Mouse (Mus musculus): ENCODE results near the gene Galnt16. TPM values are rescaled to one million over a fixed set of nuclear protein-coding genes. Genes with fewer than 3 reads are reported as not detected.

The Galnt16 gene
- polyA plus RNA-seq (2012; rRNA removed) = 0.98 and 1.1 TPM in 2 replicates

DNA sequence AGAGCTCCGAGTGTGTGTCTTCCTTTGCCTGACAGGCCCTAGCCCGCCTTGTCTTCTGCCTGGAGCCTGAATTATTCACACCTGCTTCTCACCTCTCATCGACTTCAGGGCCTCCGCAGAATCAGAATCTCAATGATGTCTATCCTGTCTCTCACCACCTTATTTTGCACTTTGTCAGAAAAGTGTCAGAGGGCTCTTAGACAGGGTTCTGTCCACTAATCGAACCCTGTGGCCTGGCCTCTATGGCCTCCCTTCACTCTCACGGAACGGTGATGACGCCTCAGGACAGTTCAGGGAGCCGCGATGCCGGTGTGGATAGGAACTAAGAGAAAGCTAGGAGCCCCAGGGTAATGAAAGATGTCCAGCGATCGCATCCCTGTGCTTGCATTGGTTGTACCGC, at the start of gene Galnt16:
Gene Galnt16, plus strand, starts transcription at position 301 of the 400 bp plus-strand sequence.
- Histone ChIP-seq H3K4me1 (replicated peaks; ENCODE audit: control insufficient read depth, insufficient read depth, low read length) (0 out of 2 replicates have a peak, but pooled peaks cover 2% of the 10 kb centered on the region), H3K27ac (ENCODE audit: control insufficient read depth, insufficient read depth, low read length) (no peak within 1 kb of the TSS), H3K27me3 (ENCODE audit: control insufficient read depth, insufficient read depth, low read length) (peaks cover 5% of the 10 kb centered on the region; the same call in 1 of the 2 replicates), H3K4me3 (ENCODE audit: control insufficient read depth, insufficient read depth, low read length) (no peak within 1 kb of the TSS), H3K36me3 (ENCODE audit: control insufficient read depth, insufficient read depth, low read length) (no peaks in the 10 kb centered on the region)
- no peak for DNase-seq
- 11% methylated on average over 14 of the region's 14 CpGs for WGBS
- TF ChIP-seq POLR2A (IDR thresholded peaks at IDR 0.05; ENCODE audit: control insufficient read depth, extremely low read depth, insufficient read depth, low read length, poor library complexity) = no peak
- TF ChIP-seq CTCF (IDR thresholded peaks at IDR 0.05; ENCODE audit: borderline replicate concordance, control insufficient read depth, extremely low read depth, insufficient read depth, low read length, poor library complexity) = no peak

DNA sequence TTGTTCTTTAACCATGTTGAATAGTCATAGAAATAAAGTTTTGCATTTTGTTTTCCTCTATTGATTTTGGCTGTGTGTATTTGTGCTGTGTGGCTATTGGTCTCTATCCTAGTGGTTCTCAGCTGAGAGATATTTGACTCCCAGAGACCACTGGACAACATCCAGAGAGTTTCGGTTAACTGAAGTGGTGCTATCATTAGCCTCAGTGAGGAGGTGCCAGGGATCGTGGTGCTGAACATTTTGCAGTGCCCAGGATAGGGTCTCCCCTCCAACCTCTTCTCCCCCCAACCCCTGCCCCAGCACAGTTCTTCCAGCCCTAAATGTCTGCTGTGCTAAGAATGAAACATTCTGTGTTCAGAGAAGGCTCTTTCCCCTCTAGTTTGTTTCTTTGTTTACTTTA, 47.9 kb upstream of the Galnt16 start:
- TF ChIP-seq CTCF (IDR thresholded peaks at IDR 0.05; ENCODE audit: borderline replicate concordance, control insufficient read depth, extremely low read depth, insufficient read depth, low read length, poor library complexity) (no peak), POLR2A (IDR thresholded peaks at IDR 0.05; ENCODE audit: control insufficient read depth, extremely low read depth, insufficient read depth, low read length, poor library complexity) (no peak)
- no peaks in the 10 kb centered on the region for H3K4me1 ChIP-seq (replicated peaks; ENCODE audit: control insufficient read depth, insufficient read depth, low read length)
- H3K4me3 ChIP-seq (ENCODE audit: control insufficient read depth, insufficient read depth, low read length) = no peak overlapping the region
- WGBS = 97% methylated on average over 2 of the region's 2 CpGs
- DNase-seq = no peak
- H3K36me3 ChIP-seq (ENCODE audit: control insufficient read depth, insufficient read depth, low read length) = no peaks in the 10 kb centered on the region
- no peaks in the 10 kb centered on the region for H3K27me3 ChIP-seq (ENCODE audit: control insufficient read depth, insufficient read depth, low read length)
- H3K27ac ChIP-seq (ENCODE audit: control insufficient read depth, insufficient read depth, low read length) = no peak overlapping the region

DNA sequence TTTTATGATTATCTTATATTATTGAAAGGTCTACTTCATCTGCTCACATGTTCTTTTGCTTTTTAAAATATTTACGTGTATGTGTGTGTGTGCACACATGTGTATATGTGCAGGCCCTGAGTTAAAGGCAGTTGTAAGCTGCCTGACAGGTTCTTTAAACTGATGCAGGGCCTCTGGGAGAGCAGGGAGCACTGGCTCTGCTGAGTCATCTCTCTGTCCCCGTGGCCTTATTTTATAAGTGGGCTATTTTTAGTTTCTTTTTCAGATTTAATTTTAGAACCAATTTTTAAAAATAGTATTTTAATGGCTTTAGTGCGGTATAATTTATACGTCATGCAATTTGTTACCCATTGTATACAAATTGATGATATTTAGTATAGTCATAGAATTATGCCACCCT, 46.2 kb upstream of the Galnt16 start:
- WGBS = 72% methylated on average over 4 of the region's 4 CpGs
- no peak overlapping the region for H3K4me3 ChIP-seq (ENCODE audit: control insufficient read depth, insufficient read depth, low read length)
- no peaks in the 10 kb centered on the region for H3K4me1 ChIP-seq (replicated peaks; ENCODE audit: control insufficient read depth, insufficient read depth, low read length)
- TF ChIP-seq CTCF (IDR thresholded peaks at IDR 0.05; ENCODE audit: borderline replicate concordance, control insufficient read depth, extremely low read depth, insufficient read depth, low read length, poor library complexity) (no peak), POLR2A (IDR thresholded peaks at IDR 0.05; ENCODE audit: control insufficient read depth, extremely low read depth, insufficient read depth, low read length, poor library complexity) (no peak)
- H3K27ac ChIP-seq (ENCODE audit: control insufficient read depth, insufficient read depth, low read length) = no peak overlapping the region
- peaks cover 12% of the 10 kb centered on the region; the same call in 1 of the 2 replicates for H3K36me3 ChIP-seq (ENCODE audit: control insufficient read depth, insufficient read depth, low read length)
- no peaks in the 10 kb centered on the region for H3K27me3 ChIP-seq (ENCODE audit: control insufficient read depth, insufficient read depth, low read length)
- no peak for DNase-seq

DNA sequence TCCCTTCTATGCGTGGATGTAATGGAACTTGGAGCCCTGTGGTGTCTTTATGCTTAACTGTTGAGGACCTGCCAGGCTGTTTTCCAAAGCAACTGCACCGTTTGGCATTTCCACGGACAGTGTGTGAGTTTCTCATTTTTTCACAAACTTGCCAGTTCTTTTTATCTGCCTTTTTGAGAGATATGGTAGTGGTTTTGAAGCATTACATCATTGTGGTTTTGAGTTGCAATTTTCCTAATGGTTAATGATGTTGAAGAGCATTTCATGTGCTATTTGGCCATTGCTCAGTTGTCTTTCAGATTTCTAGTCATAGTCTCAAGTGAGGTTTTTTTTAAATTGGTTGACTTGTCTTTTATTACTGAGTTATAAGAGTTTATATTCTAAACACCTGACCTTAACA, 44.3 kb upstream of the Galnt16 start:
- 76% methylated on average over 3 of the region's 3 CpGs for WGBS
- DNase-seq = no peak
- no peak for TF ChIP-seq POLR2A (IDR thresholded peaks at IDR 0.05; ENCODE audit: control insufficient read depth, extremely low read depth, insufficient read depth, low read length, poor library complexity)
- no peak for TF ChIP-seq CTCF (IDR thresholded peaks at IDR 0.05; ENCODE audit: borderline replicate concordance, control insufficient read depth, extremely low read depth, insufficient read depth, low read length, poor library complexity)

DNA sequence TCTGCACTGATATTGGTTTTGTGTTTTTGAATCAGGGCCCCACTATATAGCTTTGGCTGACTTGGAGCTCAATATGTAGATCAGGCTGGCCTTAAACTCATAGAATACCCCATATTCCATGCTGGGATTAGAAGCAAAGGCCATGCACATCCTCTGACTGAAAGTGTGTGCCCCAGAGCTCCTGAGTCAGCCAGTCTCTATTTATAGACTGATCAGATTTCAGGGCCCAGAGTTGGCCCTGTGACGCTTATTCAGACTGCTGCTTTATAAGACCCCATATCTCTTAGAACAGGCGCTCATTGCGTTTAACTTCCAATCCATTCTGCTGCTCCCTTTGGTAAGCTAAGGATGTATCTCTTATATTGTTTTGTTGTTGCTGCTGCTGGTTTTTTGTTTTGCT, 38.1 kb upstream of the Galnt16 start:
- Histone ChIP-seq H3K27ac (ENCODE audit: control insufficient read depth, insufficient read depth, low read length) (no peak overlapping the region), H3K4me3 (ENCODE audit: control insufficient read depth, insufficient read depth, low read length) (no peak overlapping the region), H3K4me1 (replicated peaks; ENCODE audit: control insufficient read depth, insufficient read depth, low read length) (no peaks in the 10 kb centered on the region), H3K27me3 (ENCODE audit: control insufficient read depth, insufficient read depth, low read length) (no peaks in the 10 kb centered on the region), H3K36me3 (ENCODE audit: control insufficient read depth, insufficient read depth, low read length) (peaks cover 19% of the 10 kb centered on the region; the same call in 1 of the 2 replicates)
- TF ChIP-seq POLR2A (IDR thresholded peaks at IDR 0.05; ENCODE audit: control insufficient read depth, extremely low read depth, insufficient read depth, low read length, poor library complexity) = no peak
- TF ChIP-seq CTCF (IDR thresholded peaks at IDR 0.05; ENCODE audit: borderline replicate concordance, control insufficient read depth, extremely low read depth, insufficient read depth, low read length, poor library complexity) = no peak
- WGBS = 96% methylated on average over 3 of the region's 3 CpGs
- no peak for DNase-seq

More for the DNA sequence above, 44.3 kb upstream of the Galnt16 start:
- Histone ChIP-seq H3K4me1 (replicated peaks; ENCODE audit: control insufficient read depth, insufficient read depth, low read length) (no peaks in the 10 kb centered on the region), H3K36me3 (ENCODE audit: control insufficient read depth, insufficient read depth, low read length) (peaks cover 15% of the 10 kb centered on the region; the same call in 1 of the 2 replicates), H3K27ac (ENCODE audit: control insufficient read depth, insufficient read depth, low read length) (no peak overlapping the region), H3K4me3 (ENCODE audit: control insufficient read depth, insufficient read depth, low read length) (no peak overlapping the region), H3K27me3 (ENCODE audit: control insufficient read depth, insufficient read depth, low read length) (no peaks in the 10 kb centered on the region)

DNA sequence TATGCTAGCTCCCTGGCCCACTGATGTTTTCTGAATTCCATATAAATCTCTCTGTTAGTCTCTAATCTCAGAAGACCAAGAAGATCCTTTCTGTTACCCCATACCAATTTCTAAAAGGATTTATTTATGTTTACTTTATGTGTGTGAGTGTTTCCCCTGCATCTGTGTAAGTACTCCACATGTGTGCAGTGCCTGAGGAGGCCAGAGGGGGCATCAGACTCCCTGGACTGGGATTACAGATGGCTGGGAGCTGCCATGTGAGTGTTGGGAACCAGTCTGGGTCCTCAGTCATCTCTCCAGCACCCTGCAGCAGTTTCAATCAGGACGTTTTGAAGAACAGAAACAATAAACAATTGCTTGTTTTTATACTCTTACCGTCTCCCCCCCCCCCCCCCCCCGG, 34.7 kb upstream of the Galnt16 start:
- Histone ChIP-seq H3K27ac (ENCODE audit: control insufficient read depth, insufficient read depth, low read length) (no peak overlapping the region), H3K36me3 (ENCODE audit: control insufficient read depth, insufficient read depth, low read length) (peaks cover 4% of the 10 kb centered on the region), H3K4me3 (ENCODE audit: control insufficient read depth, insufficient read depth, low read length) (no peak overlapping the region), H3K27me3 (ENCODE audit: control insufficient read depth, insufficient read depth, low read length) (no peaks in the 10 kb centered on the region), H3K4me1 (replicated peaks; ENCODE audit: control insufficient read depth, insufficient read depth, low read length) (no peaks in the 10 kb centered on the region)
- DNase-seq = no peak
- TF ChIP-seq POLR2A (IDR thresholded peaks at IDR 0.05; ENCODE audit: control insufficient read depth, extremely low read depth, insufficient read depth, low read length, poor library complexity) (no peak), CTCF (IDR thresholded peaks at IDR 0.05; ENCODE audit: borderline replicate concordance, control insufficient read depth, extremely low read depth, insufficient read depth, low read length, poor library complexity) (no peak)
- 87% methylated on average over 3 of the region's 3 CpGs for WGBS

DNA sequence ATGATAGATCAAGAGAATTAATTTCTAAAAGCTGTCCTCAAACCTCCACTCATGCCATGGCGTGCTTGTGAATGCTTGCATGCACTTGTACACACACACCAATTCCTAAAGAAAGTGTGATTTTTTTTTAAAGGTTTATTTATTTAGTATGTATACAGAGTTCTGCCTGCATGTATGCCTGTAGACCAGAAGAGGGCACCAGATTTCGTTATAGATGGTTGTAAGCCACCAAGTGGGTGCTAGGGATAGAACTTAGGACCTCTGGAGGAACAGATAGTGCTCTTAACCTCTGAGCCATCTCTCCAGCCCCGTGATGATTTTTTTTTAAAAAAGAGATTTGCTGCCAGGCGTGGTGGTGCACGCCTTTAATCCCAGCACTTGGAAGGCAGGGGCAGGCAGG, 24.8 kb upstream of the Galnt16 start:
- 97% methylated on average over 5 of the region's 5 CpGs for WGBS

More for the DNA sequence above, 24.8 kb upstream of the Galnt16 start:
- Histone ChIP-seq H3K4me1 (replicated peaks; ENCODE audit: control insufficient read depth, insufficient read depth, low read length) (no peaks in the 10 kb centered on the region), H3K27ac (ENCODE audit: control insufficient read depth, insufficient read depth, low read length) (no peak overlapping the region), H3K4me3 (ENCODE audit: control insufficient read depth, insufficient read depth, low read length) (no peak overlapping the region), H3K27me3 (ENCODE audit: control insufficient read depth, insufficient read depth, low read length) (no peaks in the 10 kb centered on the region), H3K36me3 (ENCODE audit: control insufficient read depth, insufficient read depth, low read length) (peaks cover 13% of the 10 kb centered on the region)
- TF ChIP-seq CTCF (IDR thresholded peaks at IDR 0.05; ENCODE audit: borderline replicate concordance, control insufficient read depth, extremely low read depth, insufficient read depth, low read length, poor library complexity) (no peak), POLR2A (IDR thresholded peaks at IDR 0.05; ENCODE audit: control insufficient read depth, extremely low read depth, insufficient read depth, low read length, poor library complexity) (no peak)
- no peak for DNase-seq

All from thymus, adult 2 months (tissue).